Mouse (Mus musculus): Measurements from ENCODE around the gene Kifap3.

- TF ChIP-seq CTCF (IDR thresholded peaks at IDR 0.05; ENCODE audit: low read depth), result no peak
- no peak for TF ChIP-seq EP300 (IDR thresholded peaks at IDR 0.05; ENCODE audit: low read depth)
These were observed 93.8 kb downstream of the Kifap3 start for GRCm38 (mm10) chr1:163873158-163873557.
